Mouse (Mus musculus): ENCODE data around the gene Gmppa. TPM values are rescaled to one million over a fixed set of nuclear protein-coding genes. Genes with fewer than 3 reads are reported as not detected.

Gene Gmppa
- 38.7 and 42.0 TPM in 2 replicates for polyA plus RNA-seq (2012; rRNA removed)

DNA sequence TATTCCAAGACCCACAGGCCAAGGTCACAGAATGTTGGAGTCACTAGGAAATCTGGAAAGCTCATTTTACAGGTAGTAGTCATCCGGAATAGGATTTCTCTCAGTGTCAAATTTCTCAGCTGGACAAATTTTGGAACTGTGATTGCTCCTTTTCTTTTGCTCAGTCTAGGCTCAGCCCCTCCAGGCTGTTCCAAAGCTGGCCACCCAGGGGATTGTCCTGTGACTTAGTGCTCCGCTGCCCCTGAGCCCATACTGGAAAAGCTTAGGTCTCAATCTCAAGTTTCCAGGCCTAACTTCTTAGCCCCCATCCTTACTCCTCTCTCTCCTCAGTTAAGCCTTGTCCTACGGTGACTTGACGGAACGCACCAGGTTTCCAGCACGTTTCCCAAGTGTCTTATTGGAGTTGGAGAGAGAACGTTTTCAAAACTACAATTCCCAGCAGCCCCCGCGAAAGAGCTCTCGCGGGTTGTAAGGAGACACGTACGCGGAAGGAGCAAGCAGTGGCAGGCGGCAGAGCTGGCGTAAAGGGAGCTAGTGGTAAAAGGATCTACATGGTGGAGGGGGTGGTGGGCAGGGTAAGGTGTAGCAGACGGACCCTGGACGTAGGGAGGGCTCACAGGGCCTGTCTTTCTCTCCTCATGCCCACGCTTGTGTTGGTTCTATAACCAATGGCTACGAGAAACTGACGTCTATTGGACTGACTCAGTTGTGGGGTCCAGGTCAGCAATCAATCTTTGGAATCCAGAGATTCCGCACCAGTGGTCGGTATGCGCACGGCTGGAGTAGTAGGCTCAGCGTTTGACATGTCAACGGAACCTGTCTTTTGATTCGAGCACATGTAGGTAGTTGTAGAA is at the start of gene Gmppa:
TSS of gene Gmppa (plus strand) at position 456 of the 854 bp plus-strand sequence.

DNA sequence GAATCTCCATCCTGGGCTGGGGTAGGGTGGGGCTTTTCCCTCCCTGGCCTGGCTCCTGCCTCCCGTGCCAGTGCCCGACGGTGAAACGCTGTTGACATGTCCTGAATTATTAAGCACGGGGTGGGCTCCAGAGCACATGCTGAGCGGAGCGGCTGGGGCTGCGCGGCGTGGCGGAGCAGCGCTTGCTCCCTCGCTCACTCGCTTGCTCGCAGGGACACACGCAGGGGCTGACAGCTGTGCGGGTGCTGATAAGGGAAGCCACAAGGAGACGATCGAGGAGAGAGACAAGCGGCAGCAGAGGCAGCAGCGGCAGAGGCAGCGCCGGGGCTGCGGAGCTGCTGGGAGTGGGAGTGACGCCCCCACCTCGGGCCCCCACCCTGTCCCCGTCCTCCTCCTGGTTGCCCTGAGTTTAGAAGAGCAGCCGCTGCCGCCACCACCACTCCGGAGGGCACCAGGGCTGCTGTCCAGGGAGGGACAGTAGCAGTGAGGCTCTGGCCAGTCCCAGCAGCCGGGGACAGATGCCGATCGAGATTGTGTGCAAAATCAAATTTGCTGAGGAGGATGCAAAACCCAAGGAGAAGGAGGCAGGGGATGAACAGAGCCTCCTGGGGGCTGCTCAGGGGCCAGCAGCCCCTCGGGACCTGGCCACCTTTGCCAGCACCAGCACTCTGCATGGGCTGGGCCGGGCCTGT is 14.7 kb downstream of the Gmppa start, which contains the start of gene Asic4:
TSS of gene Asic4 (plus strand) at position 123 of the 692 bp plus-strand sequence.

DNA sequence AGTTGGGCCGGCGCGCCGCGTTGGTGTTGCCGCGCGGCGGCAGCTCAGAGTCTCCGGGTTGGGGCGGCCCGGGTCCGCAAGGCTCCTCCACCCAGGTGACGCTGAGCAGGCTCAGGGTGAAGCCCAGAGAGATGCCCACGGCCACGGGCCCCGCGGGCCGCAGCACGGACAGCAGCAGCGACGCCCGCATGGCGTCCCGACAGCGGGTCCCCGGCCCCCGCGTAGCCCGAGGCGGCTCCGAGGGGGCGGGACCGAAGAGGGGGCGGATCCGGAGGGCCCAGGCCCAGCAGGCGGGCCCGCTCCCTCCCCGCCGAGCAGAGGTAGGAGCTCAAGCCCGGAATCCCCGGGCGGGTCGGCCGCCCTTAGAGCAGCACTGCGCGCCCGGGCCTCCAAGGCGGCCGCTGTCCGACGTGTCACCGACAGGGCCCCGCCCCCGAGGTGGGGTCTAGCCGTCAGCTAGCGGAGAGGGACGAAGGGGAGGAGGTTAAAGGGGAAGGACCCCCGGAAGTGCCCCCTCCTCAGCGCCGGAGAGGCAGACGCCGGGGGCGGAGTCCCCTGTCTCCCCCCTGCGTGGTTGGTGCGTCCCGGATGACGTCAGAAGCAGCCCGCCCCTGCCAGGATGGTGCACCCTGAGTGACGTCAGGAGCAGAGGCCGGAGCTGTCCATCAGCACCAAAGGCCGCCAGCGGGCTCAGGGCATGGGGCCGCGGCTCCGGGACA is 43.3 kb downstream of the Gmppa start, which contains the start of the genes Chpf and Tmem198:
TSS of gene Chpf (minus strand) at position 392 of the 719 bp plus-strand sequence.
TSS of gene Tmem198 (plus strand) at position 617 of the 719 bp plus-strand sequence.

Other genes starting within 250 kb of the Gmppa start
- gene Ankzf1, start 243.8 kb upstream of the Gmppa start, polyA plus RNA-seq (2012; rRNA removed): 11.0 and 13.7 TPM in 2 replicates
- gene Atg9a, start 243.7 kb upstream of the Gmppa start, polyA plus RNA-seq (2012; rRNA removed): 22.2 and 26.3 TPM in 2 replicates
- 4.7 and 4.9 TPM in 2 replicates for gene Glb1l, start 225.1 kb upstream of the Gmppa start, polyA plus RNA-seq (2012; rRNA removed)
- gene Stk16, start 225.1 kb upstream of the Gmppa start, polyA plus RNA-seq (2012; rRNA removed): 104 and 122 TPM in 2 replicates
- 103 and 117 TPM in 2 replicates for gene Tuba4a, start 216.1 kb upstream of the Gmppa start, polyA plus RNA-seq (2012; rRNA removed)
- gene A630095N17Rik, start 203.8 kb upstream of the Gmppa start, polyA plus RNA-seq (2012; rRNA removed): not detected in 2 replicates
- 20.3 and 23.9 TPM in 2 replicates for gene Dnajb2, start 199.5 kb upstream of the Gmppa start, polyA plus RNA-seq (2012; rRNA removed)
- 0.10 TPM in 2 replicates for gene Ptprn, start 171.4 kb upstream of the Gmppa start, polyA plus RNA-seq (2012; rRNA removed)
- not detected in 2 replicates for gene Resp18, start 157.5 kb upstream of the Gmppa start, polyA plus RNA-seq (2012; rRNA removed)
- 61.8 and 63.4 TPM in 2 replicates for gene Dnpep, start 117.9 kb upstream of the Gmppa start, polyA plus RNA-seq (2012; rRNA removed)
- 2.0 and 2.2 TPM in 2 replicates for gene Des, start 75.6 kb upstream of the Gmppa start, polyA plus RNA-seq (2012; rRNA removed)
- gene Speg, start 60.6 kb upstream of the Gmppa start, polyA plus RNA-seq (2012; rRNA removed): 4.9 and 6.9 TPM in 2 replicates
- 0.01 and 0.03 TPM in 2 replicates for gene Asic4, start 14.5 kb downstream of the Gmppa start, polyA plus RNA-seq (2012; rRNA removed)
- gene Chpf, start 43.4 kb downstream of the Gmppa start, polyA plus RNA-seq (2012; rRNA removed): 3.7 and 4.1 TPM in 2 replicates
- 0.10 TPM in 2 replicates for gene Tmem198, start 43.6 kb downstream of the Gmppa start, polyA plus RNA-seq (2012; rRNA removed)
- 10.4 and 12.4 TPM in 2 replicates for gene Obsl1, start 70.5 kb downstream of the Gmppa start, polyA plus RNA-seq (2012; rRNA removed)
- 1.8 and 2.0 TPM in 2 replicates for gene Inha, start 71.1 kb downstream of the Gmppa start, polyA plus RNA-seq (2012; rRNA removed)
- gene Stk11ip, start 85.6 kb downstream of the Gmppa start, polyA plus RNA-seq (2012; rRNA removed): 4.9 and 5.3 TPM in 2 replicates
- 1.9 TPM in 2 replicates for gene Slc4a3, start 110.3 kb downstream of the Gmppa start, polyA plus RNA-seq (2012; rRNA removed)